ENCODE assay signal across 16 mouse cellular contexts in genomic region chr10:74217268-74217667, GRCm38 (mm10).
DNase-seq lines count a peak whose midpoint lies in the region; ATAC-seq and TF ChIP-seq lines count a peak whose summit lies in the region.
"Had no signal": no experiment of that assay in that cellular context is flagged by ENCODE, and none has a peak within 500 bp of the region (broad histone marks: within the 10 kb centered on the region; RNA-seq: fewer than 3 reads in every experiment).

No protein-coding gene starts in this region.

- TF ChIP-seq POLR2A in CH12.LX (IDR thresholded peaks at IDR 0.05; ENCODE audit: low read depth, low read length), result no peak

- H3K9ac ChIP-seq in embryonic facial prominence, embryonic 11.5 days (replicated peaks; ENCODE audit: low read length), result no peak overlapping the region
- H3K9ac ChIP-seq in CH12.LX (ENCODE audit: insufficient read depth, low read depth), result no peak overlapping the region
- H3K9ac ChIP-seq in midbrain, embryonic 16.5 days (ENCODE audit: low read depth, low read length), result no peak overlapping the region
- H3K9ac ChIP-seq: heart, embryonic 13.5 days; limb, embryonic 12.5 days; liver, embryonic 15.5 days; midbrain, embryonic 13.5 days had no signal

- H3K27me3 ChIP-seq in embryonic facial prominence, embryonic 11.5 days (ENCODE audit: control insufficient read depth, insufficient read depth, low read length), result no peaks in the 10 kb centered on the region
- no peaks in the 10 kb centered on the region for H3K27me3 ChIP-seq in embryonic facial prominence, embryonic 10.5 days (replicated peaks; ENCODE audit: low read depth, poor library complexity, severe bottlenecking)
- no peaks in the 10 kb centered on the region for H3K27me3 ChIP-seq in CH12.LX (replicated peaks)
- no peaks in the 10 kb centered on the region for H3K27me3 ChIP-seq in midbrain, embryonic 16.5 days (ENCODE audit: control insufficient read depth, insufficient read depth, low read depth, low read length)
- H3K27me3 ChIP-seq: heart, embryonic 13.5 days; limb, embryonic 12.5 days; liver, embryonic 15.5 days; midbrain, embryonic 13.5 days had no signal

- H3K4me1 ChIP-seq in embryonic facial prominence, embryonic 11.5 days (ENCODE audit: control insufficient read depth, insufficient read depth, low read length), result no peaks in the 10 kb centered on the region
- H3K4me1 ChIP-seq in embryonic facial prominence, embryonic 10.5 days, result no peaks in the 10 kb centered on the region
- no peaks in the 10 kb centered on the region for H3K4me1 ChIP-seq in CH12.LX (ENCODE audit: control insufficient read depth in 1 of 2, insufficient read depth in 2 of 2)
- no peaks in the 10 kb centered on the region for H3K4me1 ChIP-seq in midbrain, embryonic 16.5 days (ENCODE audit: control insufficient read depth, insufficient read depth, low read length)
- H3K4me1 ChIP-seq: hindbrain, embryonic 10.5 days; limb, embryonic 12.5 days; liver, embryonic 15.5 days; midbrain, embryonic 13.5 days had no signal

- H3K79me2 ChIP-seq in CH12.LX (replicated peaks; ENCODE audit: control insufficient read depth, extremely low read depth, insufficient read depth, poor library complexity, severe bottlenecking), result no peaks in the 10 kb centered on the region

- H3K9me3 ChIP-seq in embryonic facial prominence, embryonic 11.5 days (replicated peaks; ENCODE audit: control insufficient read depth, low read length), result no peaks in the 10 kb centered on the region
- no peaks in the 10 kb centered on the region for H3K9me3 ChIP-seq in embryonic facial prominence, embryonic 10.5 days
- no peaks in the 10 kb centered on the region for H3K9me3 ChIP-seq in CH12.LX (replicated peaks; ENCODE audit: low read length)
- H3K9me3 ChIP-seq in midbrain, embryonic 16.5 days (replicated peaks; ENCODE audit: control insufficient read depth, low read length, poor library complexity, severe bottlenecking), result no peaks in the 10 kb centered on the region
- H3K9me3 ChIP-seq: heart, embryonic 13.5 days; hindbrain, embryonic 10.5 days; limb, embryonic 12.5 days; liver, embryonic 15.5 days; midbrain, embryonic 13.5 days had no signal

- dilution Hi-C loops in CH12.LX (cut with MboI; ENCODE audit: extremely low pct_ligation_motif_present, extremely low pct_unique_long_range_greater_than_20kb, low sequenced_read_pairs), result no loop called here

- in situ Hi-C loops in CH12.LX (cut with MboI; ENCODE audit: low pct_ligation_motif_present, low pct_unique_long_range_greater_than_20kb, low sequenced_read_pairs), result no loop called here

- no peaks in the 10 kb centered on the region for H3K36me3 ChIP-seq in embryonic facial prominence, embryonic 11.5 days (replicated peaks; ENCODE audit: control insufficient read depth, insufficient read depth, low read depth, low read length)
- no peaks in the 10 kb centered on the region for H3K36me3 ChIP-seq in embryonic facial prominence, embryonic 10.5 days (replicated peaks)
- no peaks in the 10 kb centered on the region for H3K36me3 ChIP-seq in CH12.LX (replicated peaks in 1 of 2; ENCODE audit: control insufficient read depth in 1 of 2, insufficient read depth in 1 of 2, low read length in 1 of 2)
- H3K36me3 ChIP-seq in midbrain, embryonic 16.5 days (ENCODE audit: control insufficient read depth, insufficient read depth, low read length), result no peaks in the 10 kb centered on the region
- H3K36me3 ChIP-seq: heart, embryonic 13.5 days; hindbrain, embryonic 10.5 days; limb, embryonic 12.5 days; liver, embryonic 15.5 days; midbrain, embryonic 13.5 days had no signal

- no peak overlapping the region for H3K27ac ChIP-seq in embryonic facial prominence, embryonic 11.5 days (replicated peaks; ENCODE audit: low read depth, low read length)
- H3K27ac ChIP-seq in embryonic facial prominence, embryonic 10.5 days (replicated peaks), result no peak overlapping the region
- no peak overlapping the region for H3K27ac ChIP-seq in CH12.LX (ENCODE audit: insufficient read depth, low read depth)
- H3K27ac ChIP-seq in midbrain, embryonic 16.5 days (ENCODE audit: low read length), result no peak overlapping the region
- H3K27ac ChIP-seq: heart, embryonic 13.5 days; hindbrain, embryonic 10.5 days; limb, embryonic 12.5 days; liver, embryonic 15.5 days; macrophage; midbrain, embryonic 13.5 days had no signal

- WGBS in embryonic facial prominence, embryonic 11.5 days, result 32% methylated on average over 1 of the region's 1 CpGs
- WGBS in embryonic facial prominence, embryonic 10.5 days, result 52% methylated on average over 1 of the region's 1 CpGs
- WGBS in midbrain, embryonic 16.5 days, result 51% methylated on average over 1 of the region's 1 CpGs

- no peak overlapping the region for H3K4me2 ChIP-seq in embryonic facial prominence, embryonic 11.5 days (ENCODE audit: low read depth, low read length)
- no peak overlapping the region for H3K4me2 ChIP-seq in CH12.LX (ENCODE audit: insufficient read depth, low read depth, poor library complexity, severe bottlenecking)
- H3K4me2 ChIP-seq in midbrain, embryonic 16.5 days (ENCODE audit: low read length), result no peak overlapping the region
- H3K4me2 ChIP-seq: heart, embryonic 13.5 days; limb, embryonic 12.5 days; liver, embryonic 15.5 days; midbrain, embryonic 13.5 days had no signal

- H3K4me3 ChIP-seq in embryonic facial prominence, embryonic 11.5 days (ENCODE audit: low read depth, low read length), result no peak overlapping the region
- no peak overlapping the region for H3K4me3 ChIP-seq in embryonic facial prominence, embryonic 10.5 days
- no peak overlapping the region for H3K4me3 ChIP-seq in CH12.LX (replicated peaks in 1 of 3; ENCODE audit: low read depth in 2 of 3, low read length in 2 of 3, poor library complexity in 1 of 3)
- no peak overlapping the region for H3K4me3 ChIP-seq in midbrain, embryonic 16.5 days (ENCODE audit: low read depth, low read length)
- H3K4me3 ChIP-seq: heart, embryonic 13.5 days; hindbrain, embryonic 10.5 days; limb, embryonic 12.5 days; liver, embryonic 15.5 days; midbrain, embryonic 13.5 days had no signal

- peak in 1 of 2 experiments; percentile 32; a peak in 2 of 4 replicates for TF ChIP-seq CTCF in CH12.LX (conservative IDR thresholded peaks at IDR 0.05 in 1 of 2, IDR thresholded peaks at IDR 0.05 in 1 of 2; ENCODE audit: low read depth in 2 of 2, low read length in 2 of 2)

- peak; percentile 7 for DNase-seq in embryonic facial prominence, embryonic 11.5 days (ENCODE audit: low spot score)
- DNase-seq in embryonic facial prominence, embryonic 10.5 days (ENCODE audit: low spot score), result no peak
- peak; percentile 4 for DNase-seq in kidney, postnatal 4 days
- no peak for DNase-seq in kidney, adult 8-10 months
- DNase-seq in CH12.LX (ENCODE audit: extremely low read depth), result peak; percentile 24
- DNase-seq in brain, adult 2 months (ENCODE audit: low read depth, low spot score), result peak; percentile 20
- DNase-seq in spleen, postnatal 4 days (ENCODE audit: low spot score in 2 of 2), result no peak
- DNase-seq: gastrocnemius, postnatal 36 days; right cerebral cortex, postnatal 14 days had no signal

- TF ChIP-seq RAD21 in CH12.LX (IDR thresholded peaks at IDR 0.05; ENCODE audit: low read depth, low read length), result peak; percentile 11

- TF ChIP-seq EP300 in CH12.LX (IDR thresholded peaks at IDR 0.05; ENCODE audit: low read length), result no peak

- no peak for ATAC-seq in embryonic facial prominence, embryonic 11.5 days (replicated peaks; ENCODE audit: insufficient number of reproducible peaks, low FRiP score, low TSS enrichment, low read depth)
- no peak for ATAC-seq in midbrain, embryonic 16.5 days
- ATAC-seq: midbrain, embryonic 13.5 days had no signal

TF ChIP-seq in CH12.LX, 34 proteins besides CTCF, POLR2A, EP300 and RAD21:
- TF ChIP-seq JUND (conservative IDR thresholded peaks at IDR 0.05; ENCODE audit: low read depth, low read length) (no peak), SMC3 (IDR thresholded peaks at IDR 0.05; ENCODE audit: low read depth, low read length) (peak; percentile 30)

Comparison
In these comparisons a context has a peak if more than half of its experiments do, and no peak if none do; other contexts are left out.
1. DNase-seq: peak in embryonic facial prominence, embryonic 11.5 days (single experiment), kidney, postnatal 4 days (2 of 2), CH12.LX (single experiment) and brain, adult 2 months (single experiment); none in embryonic facial prominence, embryonic 10.5 days (single experiment), kidney, adult 8-10 months (0 of 2) and spleen, postnatal 4 days (0 of 2).